Mouse (Mus musculus): ENCODE results near the gene Usp17ld.
"Not testable (repeated sequence)": the region's sequence is repeated elsewhere in the genome, so short reads cannot be mapped to it uniquely, and the experiment has no call there.

The Usp17ld gene

GRCm38 (mm10) chr7:103252405-103252804, at the start of gene Usp17ld:
Gene Usp17ld, minus strand, starts transcription at chr7:103252505.
- not testable (repeated sequence) for DNase-seq

GRCm38 (mm10) chr7:103216696-103217095, 35.6 kb downstream of the Usp17ld start, which contains the start of gene Olfr594:
Gene Olfr594, plus strand, starts transcription at chr7:103216996.
- DNase-seq, result no peak

GRCm38 (mm10) chr7:103212050-103212449, 40.3 kb downstream of the Usp17ld start:
- not testable (repeated sequence) for DNase-seq

- DNase-seq, result no peak
Measured at GRCm38 (mm10) chr7:103211562-103211961, 40.7 kb downstream of the Usp17ld start, which contains the start of gene Olfr593. Gene Olfr593, plus strand, starts transcription at chr7:103211862.
